Mouse (Mus musculus) embryo, embryonic 10 days (tissue): ENCODE data around the gene Zbed4.
"Not testable (repeated sequence)": the region's sequence is repeated elsewhere in the genome, so short reads cannot be mapped to it uniquely, and the experiment has no call there.

Experiments used
- DNase-seq: peaks from one replicate; pipeline ENCODE4 v3.0.0-alpha.2; 2015; ENCODE audit warnings: low spot score

The Zbed4 gene

GRCm38 (mm10) chr15:88751564-88752402 is at the start of gene Zbed4:
Gene Zbed4 (plus strand): TSS chr15:88751660.
- peak; percentile 76 for DNase-seq

GRCm38 (mm10) chr15:88702501-88702900 is 49.0 kb upstream of the Zbed4 start:
- no peak for DNase-seq

GRCm38 (mm10) chr15:88704284-88704683 is 47.2 kb upstream of the Zbed4 start:
- no peak for DNase-seq

- no peak for DNase-seq
Measured at GRCm38 (mm10) chr15:88706320-88706719, 45.1 kb upstream of the Zbed4 start.

GRCm38 (mm10) chr15:88706987-88707386 is 44.5 kb upstream of the Zbed4 start:
- DNase-seq: not testable (repeated sequence)

- DNase-seq: no peak
Measured at GRCm38 (mm10) chr15:88708204-88708603, 43.3 kb upstream of the Zbed4 start.

GRCm38 (mm10) chr15:88708657-88709511 is 42.6 kb upstream of the Zbed4 start:
- no peak for DNase-seq

GRCm38 (mm10) chr15:88709878-88710277 is 41.6 kb upstream of the Zbed4 start:
- DNase-seq: no peak

- DNase-seq: no peak
Measured at GRCm38 (mm10) chr15:88712501-88712900, 39.0 kb upstream of the Zbed4 start.

GRCm38 (mm10) chr15:88714021-88714589 is 37.4 kb upstream of the Zbed4 start:
- DNase-seq: no peak

GRCm38 (mm10) chr15:88716350-88716749 is 35.1 kb upstream of the Zbed4 start:
- peak; percentile 28 for DNase-seq

GRCm38 (mm10) chr15:88717239-88717638 is 34.2 kb upstream of the Zbed4 start:
- DNase-seq: no peak

GRCm38 (mm10) chr15:88723205-88723604 is 28.3 kb upstream of the Zbed4 start:
- DNase-seq: no peak

- no peak for DNase-seq
Measured at GRCm38 (mm10) chr15:88724311-88724710, 27.1 kb upstream of the Zbed4 start.

GRCm38 (mm10) chr15:88725036-88725435 is 26.4 kb upstream of the Zbed4 start:
- DNase-seq: no peak

GRCm38 (mm10) chr15:88727204-88727603 is 24.3 kb upstream of the Zbed4 start:
- no peak for DNase-seq

- no peak for DNase-seq
Measured at GRCm38 (mm10) chr15:88730717-88731116, 20.7 kb upstream of the Zbed4 start.

- no peak for DNase-seq
Measured at GRCm38 (mm10) chr15:88732405-88733020, 18.9 kb upstream of the Zbed4 start.

GRCm38 (mm10) chr15:88733041-88733751 is 18.3 kb upstream of the Zbed4 start:
- peak; percentile 52 for DNase-seq

- DNase-seq: peak; percentile 86
Measured at GRCm38 (mm10) chr15:88733834-88734571, 17.5 kb upstream of the Zbed4 start, which contains the start of gene Brd1. Gene Brd1 (minus strand): TSS chr15:88734233.

GRCm38 (mm10) chr15:88736166-88736565 is 15.3 kb upstream of the Zbed4 start:
- no peak for DNase-seq
